Mouse (Mus musculus) lung, postnatal 14 days (tissue): ENCODE measurements around the gene Acot5.
"Not testable (repeated sequence)": the region's sequence is repeated elsewhere in the genome, so short reads cannot be mapped to it uniquely, and the experiment has no call there.

ENCODE experiments used
- DNase-seq: peaks from one replicate; pipeline ENCODE4 v3.0.0; 2021

Gene Acot5

DNA sequence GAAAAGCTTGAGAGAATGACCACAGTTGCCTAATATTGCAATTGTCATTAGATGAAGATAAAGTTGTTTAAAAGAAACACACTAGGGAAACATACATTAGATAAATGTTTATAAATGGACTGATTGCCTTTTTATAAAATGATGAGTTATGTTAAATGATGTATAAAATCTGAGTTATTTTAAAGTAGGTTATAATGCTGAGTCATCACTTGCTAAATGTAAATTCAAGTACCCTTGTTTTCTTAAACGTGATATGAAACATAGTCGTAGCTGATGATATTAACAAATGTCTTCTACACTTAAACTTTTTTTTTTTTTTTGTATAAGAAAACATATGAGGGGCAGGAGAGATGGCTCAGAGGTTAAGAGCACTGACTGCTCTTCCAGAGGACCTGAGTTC, 5.3 kb upstream of the Acot5 start:
- no peak for DNase-seq

DNA sequence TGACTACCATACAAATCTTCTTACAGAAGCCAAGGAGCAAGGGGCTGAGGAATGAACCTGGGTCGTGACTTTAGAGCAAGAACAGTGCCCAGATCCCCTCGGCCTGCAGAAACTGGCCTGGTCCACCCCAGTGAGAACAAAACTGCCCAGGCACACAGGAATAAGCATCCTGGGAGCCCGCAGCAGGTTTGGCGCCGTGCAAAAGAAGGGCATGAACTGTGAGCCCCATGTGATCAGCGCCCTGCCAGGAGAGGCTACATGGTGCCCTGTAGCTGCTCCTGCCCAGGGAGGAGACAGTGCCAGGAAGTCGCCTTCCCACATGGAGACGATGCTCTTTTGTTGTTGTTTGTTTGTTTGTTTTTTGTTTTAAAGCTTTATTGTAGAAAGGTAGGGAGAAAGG, 4.5 kb upstream of the Acot5 start:
- DNase-seq = no peak

DNA sequence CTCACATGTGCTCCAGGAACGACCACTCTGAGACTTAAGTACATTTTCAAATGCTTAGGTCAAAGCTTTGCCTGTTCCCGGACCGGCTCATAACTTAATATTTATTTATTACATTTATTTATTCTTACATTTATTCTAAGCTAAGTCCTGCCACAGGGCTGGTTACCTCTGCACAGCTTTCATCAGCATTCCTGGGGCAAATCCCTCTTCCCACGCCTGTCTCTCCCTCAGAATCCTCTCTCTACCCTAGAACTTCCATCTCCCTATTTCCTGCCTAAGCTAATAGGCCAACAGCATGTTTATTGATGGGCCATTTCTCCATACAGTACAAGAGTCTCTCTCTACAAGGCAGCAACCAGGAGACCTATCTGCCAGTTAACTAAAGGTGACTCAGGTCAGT, 1.4 kb upstream of the Acot5 start:
- no peak for DNase-seq

DNA sequence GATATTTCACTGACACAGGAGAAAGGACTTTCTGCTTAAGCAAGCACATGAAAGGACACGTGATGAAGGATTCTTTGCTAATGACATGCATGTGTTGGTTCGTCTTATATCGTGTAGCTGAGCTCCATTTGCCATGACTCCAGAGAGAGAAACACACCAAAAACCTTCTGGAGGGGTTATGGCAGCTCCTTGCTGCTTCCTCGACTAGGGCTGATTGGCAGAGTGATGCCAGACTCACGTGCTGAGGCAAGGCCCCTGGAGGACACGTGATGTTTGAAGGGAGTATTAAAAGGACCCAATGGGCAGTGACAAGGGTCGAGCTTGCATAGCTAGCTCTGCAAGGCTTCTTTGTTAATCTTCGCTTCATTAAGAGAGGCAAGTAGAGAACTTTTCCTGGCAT, 829 bp upstream of the Acot5 start:
- DNase-seq = no peak

DNA sequence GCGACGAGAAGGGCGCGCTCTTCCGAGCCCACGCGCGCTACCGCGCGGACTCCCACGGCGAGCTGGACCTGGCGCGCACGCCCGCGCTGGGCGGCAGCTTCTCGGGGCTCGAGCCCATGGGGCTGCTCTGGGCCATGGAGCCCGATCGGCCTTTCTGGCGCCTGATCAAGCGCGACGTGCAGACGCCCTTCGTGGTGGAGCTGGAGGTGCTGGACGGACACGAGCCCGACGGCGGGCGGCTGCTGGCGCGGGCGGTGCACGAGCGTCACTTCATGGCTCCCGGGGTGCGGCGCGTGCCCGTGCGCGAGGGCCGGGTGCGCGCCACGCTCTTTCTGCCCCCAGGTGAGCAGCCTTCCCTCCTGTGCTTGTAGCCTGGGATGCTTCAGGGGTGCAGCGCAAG, 457 bp downstream of the Acot5 start:
- peak; percentile 33 for DNase-seq

DNA sequence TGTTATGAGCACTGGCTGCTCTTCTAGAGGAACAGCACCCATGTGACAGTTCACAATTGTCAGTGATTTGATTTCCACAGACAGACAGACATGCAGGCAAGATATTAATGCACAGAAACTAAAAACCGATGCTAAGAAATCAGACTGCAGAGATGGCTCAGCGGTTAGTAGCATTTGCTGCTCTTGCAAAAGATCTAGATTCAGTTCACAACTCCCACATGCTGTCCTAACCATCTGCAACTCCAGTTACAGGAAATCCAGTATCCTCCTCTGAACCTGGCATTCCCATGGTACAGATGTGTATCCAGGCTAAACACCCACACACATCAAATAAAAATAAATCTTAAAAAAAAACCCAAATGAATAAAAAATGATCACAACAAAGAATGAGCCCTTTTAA, 2.6 kb downstream of the Acot5 start:
- DNase-seq = no peak

DNA sequence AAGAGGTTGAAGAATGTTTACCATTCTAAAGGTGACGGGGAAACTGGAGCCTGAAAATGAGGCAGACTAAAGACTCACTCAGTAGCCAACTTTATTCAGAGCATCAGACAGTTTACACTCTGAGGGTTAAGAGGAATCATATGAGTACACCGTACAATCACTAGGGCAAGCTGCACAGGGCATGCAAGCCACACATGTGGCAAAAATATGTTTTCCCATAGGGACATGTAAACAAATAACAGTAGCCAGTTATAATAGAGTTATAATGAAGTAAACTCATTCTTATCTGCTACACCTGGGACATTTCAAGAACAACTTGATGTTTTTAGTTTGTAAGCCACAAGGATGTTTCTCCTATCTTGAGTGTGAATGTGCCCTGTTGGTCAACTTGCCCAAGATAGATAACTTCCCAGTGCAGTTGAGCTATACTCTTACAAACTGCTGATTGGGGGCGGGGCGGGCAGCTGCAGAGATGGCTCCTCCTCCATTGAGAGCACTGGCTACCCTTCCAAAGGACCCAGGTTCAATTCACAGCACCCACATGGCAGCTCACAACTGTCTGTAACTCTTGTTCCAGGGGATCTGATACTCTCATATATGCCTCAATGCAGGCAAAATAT, 8.4 kb downstream of the Acot5 start:
- DNase-seq = no peak

DNA sequence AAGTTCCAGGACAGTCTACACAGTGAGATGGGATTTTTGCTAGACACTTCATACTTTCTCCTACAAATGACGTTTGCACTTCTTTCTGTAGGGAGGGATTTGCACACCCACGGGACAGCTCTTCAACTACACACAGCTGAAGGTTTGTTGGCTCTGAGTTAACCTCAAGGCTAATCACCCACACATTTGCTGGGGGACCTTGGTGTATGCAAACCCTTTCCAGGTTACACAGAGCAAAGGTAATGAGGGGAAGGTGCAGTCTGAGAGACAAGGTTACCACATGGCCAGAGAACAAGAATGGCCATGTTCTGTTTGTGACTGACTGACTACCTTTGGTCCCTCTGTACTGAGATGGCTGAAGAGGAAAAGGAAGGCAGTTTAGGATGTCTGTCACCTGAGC, 14.7 kb downstream of the Acot5 start:
- DNase-seq = no peak

DNA sequence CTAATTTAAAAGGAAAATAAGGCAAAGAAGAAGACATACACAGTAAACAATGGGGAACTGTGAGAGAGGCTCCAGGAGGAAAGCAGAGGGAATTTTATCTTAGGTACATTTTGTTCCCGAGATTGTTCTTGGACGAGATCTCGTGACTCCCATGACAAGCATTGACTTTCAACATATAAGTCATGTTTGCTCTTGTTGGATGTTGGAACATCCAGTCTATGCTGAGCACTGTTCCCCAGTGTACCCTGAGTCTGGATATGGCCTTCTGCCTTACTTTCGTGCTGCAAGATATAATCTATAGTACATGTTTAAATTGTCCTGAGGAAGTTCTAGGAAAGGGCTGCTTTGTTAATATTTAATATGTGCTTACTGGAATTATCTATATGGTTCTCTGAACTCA, 15.5 kb downstream of the Acot5 start:
- no peak for DNase-seq

DNA sequence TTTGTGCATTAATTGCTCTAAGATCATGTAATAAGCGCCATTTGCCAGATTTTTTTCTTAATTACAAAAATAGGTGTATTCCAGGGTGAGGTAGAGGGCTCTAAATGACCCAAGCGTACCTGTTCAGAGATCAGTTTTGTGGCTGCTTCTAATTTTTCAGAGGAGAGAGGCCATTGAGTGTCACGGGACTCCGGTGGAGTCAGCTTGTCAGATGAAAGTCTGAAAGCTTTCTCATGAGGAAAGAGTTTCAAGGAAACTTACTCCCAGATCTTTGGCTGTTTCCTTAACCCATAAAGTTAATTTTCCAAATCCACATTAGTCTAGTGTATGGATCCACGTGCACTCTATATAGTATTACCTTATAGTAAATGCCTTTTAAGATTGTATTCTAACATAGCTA, 25.5 kb downstream of the Acot5 start:
- not testable (repeated sequence) for DNase-seq

DNA sequence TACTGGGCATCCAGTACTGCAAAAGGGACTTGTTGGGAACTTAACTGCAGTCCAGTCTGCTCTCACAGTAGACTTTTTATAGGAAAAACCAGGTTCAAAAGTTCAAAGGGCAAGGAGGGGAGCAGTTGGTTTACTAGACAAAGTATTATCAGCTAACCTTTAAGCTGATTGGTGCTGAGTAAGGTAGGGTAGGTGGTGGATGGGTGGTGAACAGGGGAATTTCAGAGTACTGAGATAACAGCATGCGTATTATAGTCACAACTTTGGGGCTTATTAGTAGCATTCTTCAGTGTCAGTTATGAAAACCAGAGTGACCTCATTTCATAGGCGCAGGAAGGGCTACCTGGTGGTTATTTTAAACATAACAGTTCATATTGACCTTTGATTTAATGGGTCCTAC, 30.5 kb downstream of the Acot5 start:
- DNase-seq = no peak

DNA sequence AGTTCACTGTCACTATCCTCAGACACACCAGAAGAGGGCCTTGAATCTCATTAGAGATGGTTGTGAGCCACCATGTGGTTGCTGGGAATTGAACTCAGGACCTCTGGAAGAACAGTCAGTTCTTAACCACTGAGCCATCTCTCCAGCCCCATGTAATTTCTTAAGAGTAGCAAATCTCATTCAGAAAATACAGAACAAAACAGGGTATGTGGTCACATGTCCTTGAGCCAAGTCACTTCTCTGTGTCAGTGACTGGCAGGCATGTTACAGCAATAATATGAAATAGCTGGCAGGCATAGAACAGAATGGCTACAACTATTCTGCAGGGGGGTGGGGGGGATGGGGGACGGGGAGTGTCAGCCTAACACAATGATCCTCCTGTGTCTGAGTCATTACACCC, 30.9 kb downstream of the Acot5 start:
- DNase-seq = no peak

DNA sequence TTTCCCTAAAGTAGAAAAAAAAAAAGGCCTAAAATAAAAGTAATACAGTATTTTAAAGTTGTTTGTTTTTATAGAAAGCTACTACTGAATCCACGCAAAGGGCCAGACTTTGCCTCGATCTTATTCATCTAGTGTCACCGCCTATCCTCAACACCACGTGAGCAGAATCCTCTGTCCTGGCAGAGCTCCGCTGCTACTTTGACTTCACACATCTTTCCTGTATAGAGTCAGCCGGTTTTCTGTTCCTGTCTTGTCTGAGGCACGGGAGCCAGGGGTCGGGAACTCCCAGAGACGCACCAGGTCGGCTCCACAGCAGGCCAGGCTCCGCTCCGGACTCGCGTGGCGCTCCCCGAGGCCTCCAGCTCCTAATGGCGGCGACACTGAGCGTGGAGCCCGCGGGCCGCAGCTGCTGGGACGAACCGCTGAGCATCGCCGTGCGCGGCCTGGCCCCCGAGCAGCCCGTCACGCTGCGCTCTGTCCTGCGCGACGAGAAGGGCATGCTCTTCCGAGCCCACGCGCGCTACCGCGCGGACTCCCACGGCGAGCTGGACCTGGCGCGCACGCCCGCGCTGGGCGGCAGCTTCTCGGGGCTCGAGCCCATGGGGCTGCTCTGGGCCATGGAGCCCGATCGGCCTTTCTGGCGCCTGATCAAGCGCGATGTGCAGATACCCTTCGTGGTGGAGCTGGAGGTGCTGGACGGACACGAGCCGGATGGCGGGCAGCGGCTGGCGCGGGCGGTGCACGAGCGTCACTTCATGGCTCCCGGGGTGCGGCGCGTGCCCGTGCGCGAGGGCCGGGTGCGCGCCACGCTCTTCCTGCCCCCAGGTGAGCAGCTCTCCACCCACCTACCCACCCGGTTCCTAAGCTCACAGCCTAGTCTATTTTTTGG, 31.7 kb downstream of the Acot5 start, which contains the start of gene Acot6:
Gene Acot6, plus strand, starts transcription at position 51 of the 889 bp plus-strand sequence.
- peak; percentile 38 for DNase-seq

DNA sequence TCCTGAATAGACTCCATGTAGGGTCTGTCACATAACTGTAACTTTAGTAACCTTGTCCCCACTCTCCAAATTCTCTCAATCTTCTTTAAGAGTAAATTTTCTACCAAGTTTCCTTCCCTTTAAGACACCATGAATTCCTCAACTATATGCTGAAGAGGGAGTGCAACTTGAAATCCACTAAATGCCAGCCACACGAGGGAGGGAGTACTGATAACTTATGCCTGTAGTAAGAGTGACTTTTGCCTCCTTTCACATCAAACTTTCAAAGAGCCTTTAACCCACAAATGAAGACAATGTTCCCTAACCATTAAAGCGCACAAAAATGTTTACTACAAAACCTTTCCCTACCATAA, 32.3 kb downstream of the Acot5 start:
- no peak for DNase-seq

DNA sequence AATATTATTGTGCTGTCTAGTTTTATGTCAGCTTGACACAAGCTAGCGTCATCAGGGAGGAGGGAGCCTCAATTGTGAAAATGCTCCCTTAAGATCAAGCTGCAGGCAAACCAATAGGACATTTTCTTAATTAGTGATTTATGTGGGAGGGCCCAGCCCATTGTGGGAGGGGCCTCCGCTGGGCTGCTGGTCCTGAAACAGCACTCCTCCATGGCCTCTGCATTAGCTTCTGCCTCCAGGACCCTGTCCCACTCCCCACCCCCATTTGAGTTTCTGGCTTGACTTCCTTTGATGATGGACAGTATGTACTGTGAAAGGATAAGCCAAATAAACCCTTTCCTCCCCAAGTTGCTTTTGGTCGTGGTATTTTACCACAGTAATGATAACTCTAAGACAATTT, 37.9 kb downstream of the Acot5 start:
- DNase-seq = no peak

DNA sequence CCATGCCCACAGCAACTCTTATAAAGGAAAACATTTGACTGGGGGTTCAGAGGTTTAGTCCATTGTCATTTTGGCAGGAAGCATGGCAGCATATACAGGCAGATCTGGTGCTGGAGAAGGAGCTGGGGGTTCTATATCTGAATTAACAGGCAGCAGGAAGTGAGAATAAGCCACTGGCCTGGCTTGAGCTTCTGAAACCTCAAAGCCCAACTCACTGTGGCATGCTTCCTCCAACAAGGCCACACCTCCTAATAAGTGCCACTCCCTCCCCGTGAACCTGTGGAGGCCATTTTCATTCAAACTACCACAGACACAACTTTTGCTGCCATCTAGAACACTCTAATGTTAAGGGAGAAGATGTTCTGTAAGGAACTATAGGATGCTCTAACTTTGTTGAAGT, 38.6 kb downstream of the Acot5 start:
- DNase-seq = no peak

DNA sequence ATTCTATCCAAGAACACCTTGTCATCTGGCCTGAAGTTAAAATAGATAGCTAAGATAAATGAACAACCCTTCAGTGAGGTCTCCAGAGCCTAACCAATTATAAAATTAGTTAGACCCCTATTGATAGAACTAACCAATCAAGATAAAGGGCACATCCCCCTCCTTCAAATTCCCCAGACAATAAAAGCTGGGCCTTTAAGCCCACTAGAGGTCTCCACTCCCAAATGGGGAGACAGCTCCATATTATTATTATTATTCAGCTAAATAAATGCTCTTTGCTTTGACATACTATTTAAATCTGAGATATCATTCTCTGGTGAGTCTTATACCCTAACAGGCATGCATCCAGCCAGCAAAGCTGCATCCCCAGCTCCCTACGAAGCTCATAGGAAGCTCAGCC, 40.8 kb downstream of the Acot5 start:
- no peak for DNase-seq

DNA sequence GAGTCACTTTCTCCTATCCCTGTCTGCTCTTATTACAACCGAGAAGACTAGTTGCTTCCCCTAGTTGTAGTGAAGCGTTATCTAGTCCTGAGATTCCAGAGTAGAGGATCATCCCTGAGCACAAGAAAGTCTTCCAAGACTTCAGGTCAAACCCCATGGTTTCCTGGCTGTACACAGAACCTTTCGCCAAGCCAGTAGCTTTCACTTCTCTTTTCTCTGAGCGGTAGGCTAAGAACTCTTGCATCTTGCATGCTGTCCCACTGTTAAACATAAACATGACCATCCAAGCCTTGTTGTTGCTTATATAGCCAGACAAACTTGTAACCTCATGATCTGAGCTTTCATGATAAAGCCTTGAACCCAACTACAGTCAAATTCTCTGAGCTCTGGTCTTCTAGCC, 41.7 kb downstream of the Acot5 start:
- no peak for DNase-seq

DNA sequence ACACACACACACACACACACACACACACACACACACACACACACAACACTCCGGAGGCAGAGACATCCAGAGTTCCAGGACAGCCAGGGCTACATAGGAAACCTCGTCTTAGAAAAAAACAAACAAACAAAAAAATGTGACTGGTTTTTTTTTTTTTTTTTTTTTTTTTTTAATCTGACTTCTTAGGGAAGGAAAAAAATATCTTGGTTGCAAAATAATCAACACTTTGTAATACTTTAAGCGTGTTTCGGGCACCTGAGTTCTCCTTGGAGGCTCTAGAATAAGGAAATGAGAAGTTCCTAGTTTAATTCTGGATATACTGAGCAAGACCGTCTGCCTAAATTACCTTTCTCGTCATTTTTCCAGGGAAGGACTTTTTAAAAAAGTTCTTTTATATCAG, 44.6 kb downstream of the Acot5 start:
- DNase-seq = no peak

DNA sequence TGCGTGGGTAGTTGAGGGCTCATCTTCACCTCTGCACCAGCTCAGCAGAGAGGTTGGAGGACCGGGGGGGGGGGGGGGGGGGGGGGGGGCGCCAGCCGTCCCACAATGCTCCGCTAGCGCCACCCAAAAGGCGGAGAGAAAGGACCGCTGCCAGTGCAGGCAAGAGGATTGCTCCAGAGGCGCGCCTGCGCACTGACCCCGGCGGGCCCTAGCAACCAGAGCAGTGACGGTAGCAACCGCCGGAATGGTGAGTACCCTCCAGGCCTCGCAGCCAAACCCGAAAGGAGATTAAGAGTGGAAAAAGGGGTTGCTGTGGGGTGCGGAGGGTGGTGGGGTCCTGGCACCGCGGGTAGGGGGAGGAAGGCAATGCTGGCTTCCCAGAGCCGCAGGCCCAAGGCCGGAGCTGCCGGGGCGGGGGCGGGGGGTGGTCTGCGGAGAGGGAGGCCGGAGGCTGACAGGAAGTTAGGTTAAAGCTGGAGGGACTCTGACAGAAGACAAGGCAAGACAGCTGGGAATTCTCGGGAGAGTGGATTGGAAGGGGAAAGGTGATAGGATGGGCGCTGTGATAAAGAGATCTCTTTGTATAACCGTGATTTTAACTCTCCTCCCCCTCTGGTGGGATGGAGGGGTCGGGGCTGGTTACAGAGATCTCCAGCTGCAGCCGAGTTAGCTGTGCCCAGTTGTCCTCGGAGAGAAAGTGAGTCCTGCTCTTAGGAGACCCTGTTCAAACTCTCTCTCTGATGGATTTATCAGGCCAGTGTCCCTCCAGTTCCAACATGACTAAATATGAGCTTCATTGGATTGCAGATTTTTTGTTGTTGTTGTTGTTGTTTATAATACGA, 45.2 kb downstream of the Acot5 start, which contains the start of gene Dnal1:
Gene Dnal1, plus strand, starts transcription at position 214 of the 842 bp plus-strand sequence.
- peak; percentile 91 for DNase-seq

DNA sequence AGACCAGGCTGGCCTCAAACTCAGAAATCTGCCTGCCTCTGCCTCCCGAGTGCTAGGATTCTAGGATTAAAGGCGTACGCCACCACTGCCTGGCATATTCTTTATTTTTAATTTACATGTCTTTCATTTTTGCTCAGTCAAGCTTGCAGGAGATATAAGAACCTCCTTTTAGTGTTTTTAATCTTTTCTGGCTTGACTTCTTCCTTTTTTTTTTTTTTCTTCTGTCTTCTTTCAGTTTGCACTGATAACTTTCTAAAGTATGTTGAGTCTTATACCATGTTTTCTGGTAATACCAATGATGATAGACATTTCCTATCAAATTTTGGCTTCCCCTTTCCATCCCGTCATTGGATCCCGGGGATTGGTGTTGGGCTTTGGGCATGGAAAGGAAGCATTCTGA, 50.5 kb downstream of the Acot5 start:
- no peak for DNase-seq
